Mouse (Mus musculus) ES-CJ7 (cell line): Measurements from ENCODE around the gene Gm45716.

Experiments
- DNase-seq: peaks from one replicate; pipeline ENCODE4 v3.0.0; 2011; ENCODE audit warnings: low read depth, low spot score

Gene Gm45716

DNA sequence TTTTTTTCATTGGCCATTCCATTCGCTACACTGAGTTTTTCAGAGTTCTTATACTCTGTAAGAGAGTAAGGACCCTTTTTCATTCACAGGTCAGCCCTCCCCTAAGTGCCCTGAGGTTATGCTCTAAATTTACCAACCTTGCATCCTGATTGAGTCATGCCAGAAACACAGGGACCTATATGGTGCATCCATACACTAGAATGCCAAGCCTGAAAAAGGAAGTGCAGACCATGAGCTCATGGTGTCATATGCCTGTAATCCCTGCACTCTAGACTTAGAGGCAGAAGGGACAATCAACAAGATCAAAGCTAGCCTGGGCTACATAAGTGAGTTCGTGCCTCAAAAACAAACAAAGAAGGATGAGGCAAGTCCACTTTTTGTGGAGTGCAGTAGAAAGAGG is 13.3 kb downstream of the Gm45716 start:
- no peak for DNase-seq

DNA sequence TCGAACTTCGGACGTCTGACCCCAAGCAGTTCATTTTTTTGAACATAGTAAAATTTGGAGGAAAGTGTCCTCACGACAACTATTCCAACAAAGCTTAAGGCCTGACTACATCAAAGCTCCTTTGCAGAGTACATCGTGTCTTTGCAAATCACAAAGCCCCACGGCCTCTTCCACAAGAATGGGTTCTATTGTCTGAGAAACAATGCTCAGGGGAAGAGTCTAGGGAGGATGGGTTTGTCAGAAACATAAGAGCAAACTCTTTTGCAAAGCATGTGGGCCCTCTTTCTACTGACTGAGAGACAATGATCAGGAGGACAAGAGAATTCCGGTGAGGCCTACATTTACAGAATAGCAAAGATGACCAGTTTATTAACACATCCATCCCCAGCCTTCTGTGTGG is 26.8 kb downstream of the Gm45716 start:
- DNase-seq, result peak; percentile 58

DNA sequence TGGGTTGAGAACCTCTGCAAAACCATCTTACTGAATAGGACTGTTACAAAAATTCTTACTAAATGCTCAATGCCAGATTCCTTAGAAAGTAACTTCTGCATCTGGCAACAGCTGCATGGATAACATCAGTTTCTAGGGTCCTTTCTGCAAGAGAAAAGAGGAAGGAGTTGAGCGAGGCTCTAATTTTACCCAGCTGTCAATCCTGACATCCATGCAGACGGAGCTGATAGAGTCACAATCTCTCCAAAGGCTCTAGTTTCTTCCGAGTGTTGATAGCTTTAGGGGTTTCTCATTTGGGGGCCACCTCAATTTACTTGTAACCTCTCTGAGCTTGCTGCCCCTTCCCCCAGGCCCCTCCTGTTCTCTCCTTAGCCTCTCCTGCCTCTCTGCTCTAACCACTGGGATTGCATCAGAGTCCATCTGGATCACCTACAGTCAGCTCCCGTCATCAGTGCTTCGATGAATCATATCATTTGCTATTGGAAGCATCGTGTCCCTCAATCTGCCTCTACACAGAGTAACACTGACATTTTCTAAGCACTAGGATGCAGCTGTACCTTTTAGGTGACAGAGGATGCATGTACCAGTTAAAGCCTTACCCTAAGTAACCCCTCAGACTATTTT is 32.7 kb downstream of the Gm45716 start:
- DNase-seq, result no peak

DNA sequence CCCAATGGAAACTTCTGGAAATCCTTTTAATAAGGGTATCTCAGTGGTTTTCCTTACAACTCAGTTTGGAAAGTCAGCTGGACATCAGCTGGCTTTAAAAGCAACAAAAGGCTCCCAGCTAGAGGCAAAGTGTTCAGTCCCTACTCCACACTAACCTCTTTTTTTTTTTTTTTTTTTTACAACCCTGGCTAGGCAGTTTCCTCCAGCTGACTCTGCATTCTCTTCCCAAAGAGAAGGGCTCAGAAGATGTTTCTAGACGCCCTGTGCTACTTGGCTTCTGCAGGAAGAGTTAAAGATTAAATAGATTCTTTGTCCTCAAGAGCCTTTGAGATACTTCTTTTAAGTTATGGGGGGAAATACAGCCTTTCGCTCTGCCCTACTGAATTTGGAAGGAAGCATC is 33.3 kb downstream of the Gm45716 start:
- DNase-seq, result no peak

GRCm38 (mm10) chr11:90224914-90225470 is 37.5 kb downstream of the Gm45716 start:
- DNase-seq, result no peak

DNA sequence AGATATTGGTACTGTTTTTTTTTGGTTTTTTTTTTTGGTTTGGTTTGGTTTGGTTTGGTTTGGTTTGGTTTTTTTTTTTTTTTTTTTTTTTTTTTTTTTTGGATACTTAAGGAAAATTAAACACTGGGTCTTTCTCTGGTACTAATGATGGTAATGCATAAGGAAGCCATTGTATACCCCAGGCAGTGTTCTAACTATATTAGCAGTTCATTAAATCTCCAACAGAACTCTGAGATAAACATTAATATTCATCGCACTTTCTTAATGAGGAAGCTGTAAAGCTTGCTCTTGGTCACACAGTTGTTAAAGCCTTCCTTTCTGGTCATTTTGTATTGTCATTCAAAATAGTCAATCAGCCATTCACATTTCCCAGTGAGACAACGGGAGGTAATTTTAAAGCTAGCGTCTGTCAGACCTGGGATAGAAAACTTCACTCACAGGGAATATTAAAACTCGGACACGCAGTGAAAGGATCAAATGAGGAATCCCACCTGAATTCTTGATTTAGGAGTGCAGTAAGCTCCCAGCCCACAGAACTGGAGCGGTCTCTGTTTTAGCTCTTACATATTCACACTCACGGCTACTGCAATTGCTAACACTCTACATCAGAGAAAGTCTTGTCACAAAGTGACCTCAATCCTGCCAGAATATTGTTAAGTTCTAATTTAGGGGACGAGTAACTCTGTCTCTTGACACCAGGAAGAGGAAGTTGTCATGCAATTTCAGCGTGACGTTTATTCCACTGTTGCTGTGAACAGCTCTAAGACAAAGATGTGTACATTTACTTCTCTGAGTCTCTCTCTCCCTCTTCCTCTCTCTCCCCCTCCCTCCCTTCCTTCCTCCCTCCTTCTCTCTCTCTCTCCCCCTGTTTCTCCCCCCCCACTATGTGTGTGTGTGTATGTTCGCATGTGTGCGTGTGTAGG is 39.8 kb downstream of the Gm45716 start:
- no peak for DNase-seq

GRCm38 (mm10) chr11:90228251-90228949 is 40.9 kb downstream of the Gm45716 start:
- no peak for DNase-seq

DNA sequence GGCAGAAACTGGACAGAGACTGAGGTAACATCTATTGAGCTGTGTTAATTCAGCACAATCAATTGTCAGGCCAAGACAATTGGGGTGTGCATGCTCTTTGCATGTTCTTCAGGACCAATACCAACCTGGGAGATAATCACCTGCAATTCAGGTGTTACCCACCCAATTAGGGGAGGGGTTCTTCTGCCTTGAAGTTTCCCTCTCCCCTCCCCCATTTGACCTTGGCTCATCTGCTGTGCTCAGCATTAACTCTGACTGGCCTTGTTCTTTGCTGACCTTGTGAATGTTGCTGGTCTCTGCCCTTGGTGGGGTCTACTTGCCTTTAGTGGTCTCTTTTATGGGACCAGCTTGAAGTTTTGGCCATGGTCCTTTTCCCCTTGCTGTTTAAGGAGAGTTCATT is 42.3 kb downstream of the Gm45716 start:
- DNase-seq, result peak; percentile 14

- DNase-seq, result no peak
These were observed 43.2 kb downstream of the Gm45716 start for GRCm38 (mm10) chr11:90230671-90231070.

DNA sequence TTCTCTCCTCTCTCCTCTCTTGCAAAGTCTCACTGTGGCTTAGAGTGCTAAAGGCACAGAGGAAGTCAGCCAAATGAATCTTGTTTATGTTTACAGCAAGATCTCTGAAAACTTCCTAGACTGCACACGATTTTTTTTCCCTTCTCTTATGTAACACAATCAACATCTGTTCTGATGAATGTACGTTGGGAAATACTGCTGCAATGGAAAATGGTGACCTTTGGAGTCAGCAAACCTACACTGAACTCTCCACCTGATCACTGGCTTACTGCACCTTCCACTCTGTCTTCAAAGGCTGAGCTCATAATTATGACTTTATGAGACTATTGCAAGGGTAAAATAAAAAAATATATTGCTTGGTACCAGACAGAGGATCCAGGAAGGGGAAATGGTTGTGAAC is 44.1 kb downstream of the Gm45716 start:
- no peak for DNase-seq

DNA sequence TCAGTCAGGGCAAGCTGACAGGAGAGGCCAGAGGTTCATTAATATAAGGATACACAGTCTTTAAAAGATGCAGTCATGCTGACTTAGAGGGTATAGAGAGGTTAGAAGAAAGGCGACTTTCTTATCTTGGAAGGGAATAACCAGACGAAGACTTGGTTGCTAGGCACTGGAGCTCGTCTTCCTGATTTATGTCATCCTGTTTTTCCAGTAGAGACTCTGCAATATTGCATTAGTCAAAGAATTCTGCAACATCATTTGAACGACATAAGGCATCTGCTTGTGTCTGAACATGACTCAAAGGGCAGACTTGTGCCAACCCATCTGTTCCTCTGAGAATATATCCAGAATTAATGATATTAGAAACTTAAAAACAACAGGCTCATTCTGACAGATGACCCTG is 45.2 kb downstream of the Gm45716 start:
- DNase-seq, result no peak

GRCm38 (mm10) chr11:90235221-90235620 is 47.7 kb downstream of the Gm45716 start:
- DNase-seq, result no peak

GRCm38 (mm10) chr11:90237616-90238015 is 50.1 kb downstream of the Gm45716 start:
- DNase-seq, result no peak

DNA sequence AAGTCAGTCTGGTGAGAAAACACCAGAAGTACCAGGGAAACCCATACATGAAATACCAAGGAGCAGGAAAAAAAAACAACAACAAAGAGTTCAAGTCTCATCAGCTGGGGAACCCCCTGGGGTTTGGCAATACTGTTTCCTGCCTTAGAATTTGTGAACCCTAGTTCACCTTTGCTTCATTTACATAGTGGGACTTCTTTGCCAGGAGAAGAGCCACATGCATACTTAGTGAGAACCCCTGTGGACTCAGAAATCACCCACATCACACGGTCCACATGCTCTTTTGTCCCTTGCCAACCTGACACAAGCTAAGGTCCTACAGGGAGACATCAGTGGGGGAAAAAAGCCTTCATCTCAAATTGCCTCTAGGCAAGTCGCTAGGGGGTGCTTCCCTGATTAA is 51.2 kb downstream of the Gm45716 start:
- DNase-seq, result peak; percentile 51

DNA sequence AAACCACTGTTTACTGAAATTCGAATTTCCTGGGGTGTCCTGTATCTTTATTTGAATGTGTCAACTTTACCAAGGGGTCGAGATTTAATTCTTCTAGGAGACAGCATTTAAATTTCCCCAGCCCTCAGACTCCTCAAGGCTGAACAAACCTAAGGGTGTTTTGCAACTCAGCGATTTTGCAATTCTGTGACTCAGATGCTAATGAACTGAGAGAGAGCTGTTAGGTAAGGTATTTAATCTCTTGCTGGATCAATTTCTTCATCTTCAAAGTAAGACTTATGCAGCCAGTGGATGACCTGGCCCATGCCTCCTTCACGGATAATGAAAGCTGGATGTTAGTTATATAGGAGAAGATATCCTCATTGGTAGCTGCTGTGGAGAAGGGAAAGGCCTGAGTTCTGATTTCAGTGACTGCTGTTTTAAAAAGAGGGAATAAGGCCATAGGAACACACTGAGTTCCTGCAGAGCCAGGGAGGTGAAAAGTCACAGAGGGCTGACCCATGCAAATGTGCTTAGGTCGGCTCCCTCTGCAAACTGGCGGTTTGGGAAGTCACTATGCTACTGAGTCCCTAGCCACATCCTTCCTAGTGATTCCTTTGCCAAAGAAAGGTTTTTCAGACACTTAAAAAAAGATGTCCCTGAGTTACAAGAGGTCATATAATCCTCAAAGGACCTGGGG is 53.3 kb downstream of the Gm45716 start:
- no peak for DNase-seq

DNA sequence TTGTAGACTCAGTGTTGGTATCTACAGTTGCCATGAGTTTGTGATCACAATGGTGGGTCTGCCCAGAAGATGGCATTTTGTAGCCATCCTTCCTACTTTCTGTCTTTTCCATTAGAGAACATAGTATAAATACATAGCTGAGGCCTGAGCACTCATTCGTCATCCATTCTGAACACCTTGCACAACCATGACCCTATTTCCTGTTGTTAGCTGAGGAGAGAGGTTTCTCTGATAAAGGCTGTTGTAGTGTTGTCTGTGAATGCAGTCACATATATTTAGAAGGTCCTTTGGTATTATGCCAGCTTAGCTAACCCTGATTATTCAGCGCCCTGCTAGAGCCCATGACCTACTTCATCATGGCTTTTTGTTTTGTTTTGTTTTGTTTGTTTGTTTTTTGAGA is 54.4 kb downstream of the Gm45716 start:
- DNase-seq, result no peak

GRCm38 (mm10) chr11:90243300-90243699 is 55.8 kb downstream of the Gm45716 start:
- DNase-seq, result no peak

DNA sequence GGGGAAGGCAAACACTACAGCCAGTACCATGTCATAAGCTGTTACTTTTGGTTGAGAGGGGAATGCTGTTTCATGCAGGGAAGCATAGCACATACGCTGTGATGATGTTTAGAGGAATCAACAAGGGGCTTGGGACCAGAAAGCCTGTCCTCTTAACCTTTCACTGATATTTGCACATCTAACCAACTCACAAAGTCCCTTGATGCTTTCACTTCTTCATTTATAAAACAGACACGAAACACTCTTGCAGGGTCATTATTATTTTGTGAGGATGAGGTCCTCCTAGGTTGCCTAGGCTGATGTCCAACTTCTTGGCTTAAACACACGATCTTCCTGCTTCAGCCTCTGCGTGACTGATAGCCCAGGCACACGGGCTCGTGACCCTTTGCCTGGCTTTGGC is 58.1 kb downstream of the Gm45716 start:
- DNase-seq, result no peak

DNA sequence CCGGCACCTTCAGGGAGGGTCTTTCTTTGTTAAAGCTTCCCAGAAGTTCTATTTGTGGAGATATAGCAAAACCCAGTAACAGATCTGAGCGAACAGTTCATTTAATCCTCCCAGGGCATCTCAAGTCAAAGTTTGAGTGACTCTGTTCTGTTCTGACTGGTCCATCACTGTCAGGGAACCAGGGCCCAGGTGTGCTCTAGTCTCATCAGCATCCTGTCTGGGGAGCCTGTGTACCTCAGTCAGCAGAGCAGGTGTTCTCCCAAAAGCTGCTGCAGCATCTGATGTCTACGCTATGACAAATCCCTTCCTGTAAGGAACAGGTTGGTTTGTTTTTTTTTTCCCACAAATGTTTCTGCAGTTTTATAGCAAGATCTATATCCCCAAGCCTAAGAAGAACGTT is 59.2 kb downstream of the Gm45716 start:
- no peak for DNase-seq

DNA sequence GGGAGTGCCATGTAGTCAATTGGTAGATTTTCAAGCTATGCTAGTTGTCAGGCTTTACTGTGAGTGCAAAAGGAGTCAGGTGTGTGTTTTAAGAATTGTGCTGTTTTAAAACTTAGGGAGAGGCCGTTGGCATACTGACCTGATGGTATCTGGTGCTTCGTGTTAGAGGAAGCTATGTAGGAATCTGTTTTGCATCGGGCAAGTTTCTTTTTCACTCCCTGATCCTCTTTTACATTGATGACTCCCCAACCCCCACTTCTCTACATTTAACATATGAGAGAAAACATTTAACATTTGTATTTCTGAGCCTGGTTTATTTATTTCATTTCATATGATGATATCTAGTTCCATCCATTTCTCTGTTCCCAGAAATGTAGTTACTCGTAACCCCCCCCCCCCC is 60.3 kb downstream of the Gm45716 start:
- no peak for DNase-seq

DNA sequence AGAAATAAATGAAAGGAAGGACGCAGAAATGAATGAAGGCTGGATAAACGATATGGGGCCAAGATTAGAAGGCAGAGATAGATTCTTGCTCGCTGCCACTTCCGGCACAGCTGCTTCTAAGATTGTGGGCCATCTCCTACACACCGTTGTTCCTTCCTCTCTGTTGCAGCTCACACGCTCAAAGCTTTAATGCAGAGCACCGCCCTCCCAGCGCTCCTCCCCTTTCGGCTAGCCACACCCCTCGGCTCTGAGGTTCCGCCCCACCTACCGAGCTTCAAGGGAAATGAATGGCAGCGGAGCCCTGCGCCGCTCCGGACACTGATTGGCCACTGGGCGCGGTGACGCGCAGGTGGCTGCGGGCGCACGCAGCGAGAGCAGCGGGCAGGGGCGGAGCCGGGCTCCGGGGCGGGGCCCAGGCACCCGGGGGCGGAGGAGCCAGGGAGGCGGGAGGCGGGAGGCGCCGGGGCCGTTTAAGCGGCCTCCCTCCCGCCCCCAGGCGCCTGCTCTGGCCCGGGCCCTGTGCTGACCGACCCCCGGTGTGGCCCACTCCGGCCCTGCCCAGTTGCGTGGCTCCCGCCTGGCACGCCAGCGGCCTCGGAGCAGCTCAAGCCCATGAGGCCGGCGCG is 61.7 kb downstream of the Gm45716 start, which contains the start of gene Mmd:
Gene Mmd, plus strand, starts transcription at position 432 of the 626 bp plus-strand sequence.
- peak; percentile 96 for DNase-seq
